Mouse (Mus musculus) CH12.LX (cell line): ENCODE measurements around the gene Ptprg. TPM values are rescaled to one million over a fixed set of nuclear protein-coding genes. Genes with fewer than 3 reads are reported as not detected.

Experiments used
- DNase-seq: peaks from one replicate; pipeline ENCODE4 v3.0.0-alpha.2; 2013; ENCODE audit errors: extremely low read depth
- H3K27ac ChIP-seq: 2 replicates; pipeline ENCODE4 v1.5.1; 2012; ENCODE audit warnings: low read depth, mild to moderate bottlenecking, control low read depth, moderate library complexity; ENCODE audit not compliant: insufficient read depth
- H3K27me3 ChIP-seq: replicated peaks from 2 replicates; pipeline ENCODE3; 2012; ENCODE audit warnings: inconsistent platforms
- H3K36me3 ChIP-seq, 2 experiments: replicated peaks in 1 of 2; 2 replicates each; pipeline versions ENCODE3 to v1.6.1; 2012; ENCODE audit warnings: inconsistent platforms in 1 of 2, low read length in 1 of 2, mild to moderate bottlenecking in 1 of 2, mixed read lengths in 1 of 2, moderate library complexity in 1 of 2; ENCODE audit not compliant: control insufficient read depth in 1 of 2, insufficient read depth in 1 of 2
- H3K4me1 ChIP-seq, 2 experiments: 2 replicates each; pipeline ENCODE4 v1.6.1; 2012; ENCODE audit warnings: inconsistent platforms in 1 of 2, moderate library complexity in 1 of 2; ENCODE audit not compliant: insufficient read depth in 2 of 2, control insufficient read depth in 1 of 2
- H3K4me2 ChIP-seq: 2 replicates; pipeline ENCODE4 v1.6.1; 2012; ENCODE audit warnings: low read depth, mild to moderate bottlenecking, control low read depth; ENCODE audit not compliant: poor library complexity, insufficient read depth, severe bottlenecking
- H3K4me3 ChIP-seq, 3 experiments: fragments of 150-350 bp in 1 of 3; sonication (generic) in 1 of 3; replicated peaks in 1 of 3; 2 replicates each; pipeline versions ENCODE3 to v1.5.1; 2011 to 2012; ENCODE audit warnings: low read depth in 2 of 3, low read length in 2 of 3, mild to moderate bottlenecking in 2 of 3, moderate library complexity in 2 of 3, control low read depth in 1 of 3, improper control_type of control experiment in 1 of 3, inconsistent platforms in 1 of 3, mixed read lengths in 1 of 3; ENCODE audit not compliant: poor library complexity in 1 of 3
- H3K79me2 ChIP-seq: replicated peaks from 2 replicates; pipeline ENCODE4 v1.6.1; 2012; ENCODE audit warnings: mild to moderate bottlenecking, moderate library complexity; ENCODE audit not compliant: control insufficient read depth, poor library complexity, insufficient read depth, severe bottlenecking; ENCODE audit errors: extremely low read depth
- H3K9ac ChIP-seq: 2 replicates; pipeline ENCODE4 v1.6.1; 2012; ENCODE audit warnings: low read depth, mild to moderate bottlenecking, control low read depth, moderate library complexity; ENCODE audit not compliant: insufficient read depth
- H3K9me3 ChIP-seq: replicated peaks from 2 replicates; pipeline ENCODE3; 2012; ENCODE audit warnings: low read length, inconsistent platforms, mixed read lengths
- BHLHE40 ChIP-seq: IDR thresholded peaks from 2 replicates; pipeline ENCODE4 v1.6.1; 2011; ENCODE audit warnings: mild to moderate bottlenecking, low read depth, low read length, improper control_type of control experiment
- CHD1 ChIP-seq: IDR thresholded peaks from 2 replicates; pipeline ENCODE4 v1.6.1; 2012; ENCODE audit warnings: low read depth, low read length, improper control_type of control experiment, inconsistent platforms
- CHD2 ChIP-seq: IDR thresholded peaks from 2 replicates; pipeline ENCODE4 v1.6.1; 2011; ENCODE audit warnings: low read length, improper control_type of control experiment
- CTCF ChIP-seq, 2 experiments: IDR thresholded peaks in 1 of 2; conservative IDR thresholded peaks in 1 of 2; 2 replicates each; pipeline ENCODE4 v1.5.1; 2011 to 2012; ENCODE audit warnings: low read depth in 2 of 2, low read length in 2 of 2, improper control_type of control experiment in 1 of 2, inconsistent platforms in 1 of 2, mild to moderate bottlenecking in 1 of 2, moderate library complexity in 1 of 2
- E2F4 ChIP-seq: IDR thresholded peaks from 2 replicates; pipeline ENCODE4 v1.6.1; 2011; ENCODE audit warnings: low read depth, low read length, improper control_type of control experiment; ENCODE audit not compliant: insufficient replicate concordance
- EP300 ChIP-seq: IDR thresholded peaks from 2 replicates; pipeline ENCODE4 v1.6.1; 2011; ENCODE audit warnings: low read length, improper control_type of control experiment
- JUN ChIP-seq: IDR thresholded peaks from 2 replicates; pipeline ENCODE4 v1.6.1; 2011; ENCODE audit warnings: low read depth, mild to moderate bottlenecking, low read length, improper control_type of control experiment, moderate library complexity; ENCODE audit not compliant: insufficient read depth
- MAX ChIP-seq: IDR thresholded peaks from 2 replicates; pipeline ENCODE4 v1.6.1; 2011; ENCODE audit warnings: low read length, improper control_type of control experiment
- MEF2A ChIP-seq: IDR thresholded peaks from 2 replicates; pipeline ENCODE4 v1.6.1; 2014; ENCODE audit warnings: low read depth, mild to moderate bottlenecking, inconsistent platforms, low read length, improper control_type of control experiment, borderline replicate concordance
- MXI1 ChIP-seq: IDR thresholded peaks from 2 replicates; pipeline ENCODE4 v1.6.1; 2011; ENCODE audit warnings: mild to moderate bottlenecking, low read depth, low read length, improper control_type of control experiment
- MYC ChIP-seq: IDR thresholded peaks from 2 replicates; pipeline ENCODE4 v1.6.1; 2011; ENCODE audit warnings: low read depth, mild to moderate bottlenecking, improper control_type of control experiment, low read length
- PAX5 ChIP-seq: IDR thresholded peaks from 2 replicates; pipeline ENCODE4 v1.6.1; 2012; ENCODE audit warnings: low read length, inconsistent platforms, mixed read lengths
- POLR2AphosphoS2 ChIP-seq: IDR thresholded peaks from 2 replicates; pipeline ENCODE4 v1.6.1; 2011; ENCODE audit warnings: low read depth, low read length, improper control_type of control experiment
- RAD21 ChIP-seq: IDR thresholded peaks from 2 replicates; pipeline ENCODE4 v1.6.1; 2011; ENCODE audit warnings: low read depth, mild to moderate bottlenecking, low read length, improper control_type of control experiment, moderate library complexity
- SIN3A ChIP-seq: IDR thresholded peaks from 2 replicates; pipeline ENCODE4 v1.6.1; 2012; ENCODE audit warnings: low read length, improper control_type of control experiment, inconsistent platforms
- TBP ChIP-seq: conservative IDR thresholded peaks from 2 replicates; pipeline ENCODE4 v1.6.1; 2011; ENCODE audit warnings: low read depth, low read length, improper control_type of control experiment
- TCF12 ChIP-seq: IDR thresholded peaks from 2 replicates; pipeline ENCODE4 v1.6.1; 2014; ENCODE audit warnings: low read depth, mild to moderate bottlenecking, inconsistent platforms, low read length, improper control_type of control experiment
- UBTF ChIP-seq: IDR thresholded peaks from 2 replicates; pipeline ENCODE4 v1.6.1; 2012; ENCODE audit warnings: low read depth, mild to moderate bottlenecking, inconsistent platforms, low read length, improper control_type of control experiment, moderate library complexity
- USF1 ChIP-seq: IDR thresholded peaks from 2 replicates; pipeline ENCODE4 v1.6.1; 2014; ENCODE audit warnings: low read depth, mild to moderate bottlenecking, inconsistent platforms, low read length, improper control_type of control experiment
- ZKSCAN1 ChIP-seq: IDR thresholded peaks from 2 replicates; pipeline ENCODE4 v1.6.1; 2012; ENCODE audit warnings: low read depth, inconsistent platforms, low read length, improper control_type of control experiment, borderline replicate concordance
- ZMIZ1 ChIP-seq: IDR thresholded peaks from 2 replicates; pipeline ENCODE4 v1.6.1; 2012; ENCODE audit warnings: low read depth, mild to moderate bottlenecking, inconsistent platforms, low read length, improper control_type of control experiment
- ZNF384 ChIP-seq: IDR thresholded peaks from 2 replicates; pipeline ENCODE4 v1.6.1; 2012; ENCODE audit warnings: low read depth, low read length, improper control_type of control experiment, inconsistent platforms
- dilution Hi-C: fragments of 300-500 bp; cut with MboI; formaldehyde crosslinking; loops from 2 replicates; pipeline ENCODE4 v1.14.3; 2020; ENCODE audit warnings: low sequenced_read_pairs; ENCODE audit not compliant: extremely low pct_unique_long_range_greater_than_20kb, extremely low pct_ligation_motif_present
- in situ Hi-C: fragments of 300-500 bp; cut with MboI; formaldehyde crosslinking; loops from 3 replicates; pipeline ENCODE4 v1.14.3; 2019; ENCODE audit warnings: low sequenced_read_pairs, low pct_ligation_motif_present, low pct_unique_long_range_greater_than_20kb, mixed read lengths
- polyA plus RNA-seq: library from polyadenylated mRNA; unstranded; fragments of >175 nt; gene quantifications from 2 replicates; pipeline ENCODE4 v1.2.1, GENCODE M21; 2012; ENCODE audit warnings: low read depth; ENCODE audit not compliant: insufficient read length
- total RNA-seq, 2 experiments: library from RNA; depleted of rRNA; stranded (reverse); fragments of 300-350 nt in 1 of 2; fragments of >200 nt in 1 of 2; gene quantifications; 2 replicates each; pipeline ENCODE4 v1.2.3; 2012 to 2014

Ptprg gene
- total and polyA plus RNA-seq, 3 experiments = 0.08 TPM; not detected in 2

DNA sequence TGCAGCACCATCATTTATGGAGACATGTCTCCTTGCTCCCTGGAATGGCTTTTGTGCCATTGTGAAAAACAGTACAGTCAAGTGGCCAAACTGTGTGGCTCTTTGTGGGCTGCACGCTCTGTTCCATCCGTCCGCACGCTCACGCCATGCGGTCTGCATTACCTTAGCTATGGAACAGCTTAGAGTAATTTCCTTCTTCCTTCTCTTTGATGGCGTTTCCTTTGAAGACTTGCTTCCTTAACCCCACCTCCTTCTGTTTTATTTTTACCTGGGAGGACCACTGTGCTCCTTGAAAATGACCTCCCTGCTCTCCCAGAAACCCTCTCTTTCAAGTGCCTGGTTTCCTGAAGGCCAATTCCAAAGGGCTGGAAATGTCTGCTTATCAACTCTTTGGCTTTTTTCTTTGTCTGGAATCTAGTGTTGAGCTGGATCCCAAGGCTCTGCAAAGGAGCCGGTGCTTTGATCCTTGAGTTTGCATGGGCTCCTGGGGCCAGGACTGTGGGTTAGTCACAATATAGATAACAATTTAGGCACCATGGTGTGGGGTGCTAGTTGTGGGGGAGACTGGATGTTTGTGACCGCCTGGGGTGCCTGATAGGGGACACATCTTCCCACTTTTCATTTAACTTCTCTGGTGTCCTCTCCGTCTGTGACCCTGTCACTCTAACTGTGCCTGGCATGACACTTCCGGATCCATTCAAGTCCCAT lies 149.6 kb downstream of the Ptprg start:
- Histone ChIP-seq H3K27me3 (no peaks in the 10 kb centered on the region), H3K27ac (no peak overlapping the region), H3K4me2 (no peak overlapping the region), H3K4me1 (no peaks in the 10 kb centered on the region), H3K79me2 (no peaks in the 10 kb centered on the region), H3K4me3 (no peak overlapping the region), H3K9me3 (peaks cover 72% of the 10 kb centered on the region), H3K9ac (no peak overlapping the region), H3K36me3 (no peaks in the 10 kb centered on the region)
- dilution Hi-C loops = no loop called here
- TF ChIP-seq JUN (no peak), MXI1 (no peak), CHD2 (no peak), TBP (no peak), CHD1 (no peak), MYC (no peak), TCF12 (no peak), MEF2A (no peak), E2F4 (no peak), EP300 (no peak), ZKSCAN1 (no peak), ZNF384 (no peak), MAX (no peak), USF1 (no peak), PAX5 (no peak), ZMIZ1 (no peak), POLR2AphosphoS2 (no peak), UBTF (no peak), SIN3A (no peak), CTCF (conservative IDR thresholded peaks at IDR 0.05 in 1 of 2, IDR thresholded peaks at IDR 0.05 in 1 of 2; ENCODE audit: low read depth in 2 of 2, low read length in 2 of 2) (no peak)
- in situ Hi-C loops = no loop called here
- no peak for DNase-seq

- Histone ChIP-seq H3K4me1 (no peaks in the 10 kb centered on the region), H3K27me3 (no peaks in the 10 kb centered on the region), H3K4me2 (no peak overlapping the region), H3K9me3 (peaks cover 64% of the 10 kb centered on the region), H3K27ac (no peak overlapping the region), H3K36me3 (no peaks in the 10 kb centered on the region), H3K9ac (no peak overlapping the region), H3K79me2 (no peaks in the 10 kb centered on the region), H3K4me3 (no peak overlapping the region)
- TF ChIP-seq BHLHE40 = no peak
- TF ChIP-seq TBP = no peak
- no peak for TF ChIP-seq MXI1
- no peak for TF ChIP-seq RAD21
- TF ChIP-seq CHD2 = no peak
- dilution Hi-C loops (no loop called here), in situ Hi-C loops (no loop called here)
- no peak for DNase-seq
Observed at GRCm38 (mm10) chr14:11704871-11705270, 151.5 kb downstream of the Ptprg start.
